Mouse (Mus musculus) heart, embryonic 11.5 days (tissue): ENCODE measurements around the gene Hspbap1. TPM values are rescaled to one million over a fixed set of nuclear protein-coding genes. Genes with fewer than 3 reads are reported as not detected.

Source experiments
- ATAC-seq: fragments of 200-750 bp; cut with Nextera tagmentation; replicated peaks from 2 replicates; pipeline ENCODE4 v1.8.0; 2017; ENCODE audit warnings: moderate library complexity; ENCODE audit not compliant: insufficient number of reproducible peaks, low FRiP score, low TSS enrichment
- H3K27ac ChIP-seq: fragments of 300-500 bp; sonication (generic); 2 replicates; pipeline ENCODE4 v1.5.1; 2014; ENCODE audit warnings: mild to moderate bottlenecking, low read depth, low read length
- H3K27me3 ChIP-seq: fragments of 300-500 bp; sonication (generic); 2 replicates; pipeline ENCODE4 v1.6.1; 2014; ENCODE audit warnings: mild to moderate bottlenecking, low read length, mixed read lengths; ENCODE audit not compliant: control insufficient read depth, insufficient read depth
- H3K36me3 ChIP-seq: fragments of 300-500 bp; sonication (generic); 2 replicates; pipeline ENCODE4 v1.6.1; 2014; ENCODE audit warnings: mild to moderate bottlenecking, low read length, moderate library complexity, mixed read lengths; ENCODE audit not compliant: control insufficient read depth, insufficient read depth
- H3K4me1 ChIP-seq: fragments of 300-500 bp; sonication (generic); 2 replicates; pipeline ENCODE4 v1.6.1; 2014; ENCODE audit warnings: low read length; ENCODE audit not compliant: control insufficient read depth, insufficient read depth
- H3K4me2 ChIP-seq: fragments of 300-500 bp; sonication (generic); 2 replicates; pipeline ENCODE4 v1.6.1; 2014; ENCODE audit warnings: mild to moderate bottlenecking, moderate library complexity
- H3K4me3 ChIP-seq: fragments of 300-500 bp; sonication (generic); 2 replicates; pipeline ENCODE4 v1.5.1; 2014; ENCODE audit warnings: low read depth, low read length
- H3K9ac ChIP-seq: fragments of 300-500 bp; sonication (generic); 2 replicates; pipeline ENCODE4 v1.6.1; 2014; ENCODE audit warnings: mild to moderate bottlenecking, low read depth, low read length, moderate library complexity
- H3K9me3 ChIP-seq: fragments of 300-500 bp; sonication (generic); replicated peaks from 2 replicates; pipeline ENCODE4 v1.6.1; 2016; ENCODE audit warnings: low read length; ENCODE audit not compliant: control insufficient read depth
- WGBS: fragments of 180-500 bp; shearing (Covaris S2); extraction: QIAGEN DNeasy Blood & Tissue Kit; methylation state at CpG from one replicate; pipeline ENCODE4 v1.1.7; 2014; ENCODE audit not compliant: insufficient replicate concordance; 5-methylcytosine and 5-hydroxymethylcytosine counted together
- polyA plus RNA-seq: library from polyadenylated mRNA; unstranded; fragments of >200 nt; fragmentation: Nextera tagmentation; extraction: Ambion mirVana; gene quantifications from 2 replicates; pipeline ENCODE4 v1.2.1, GENCODE M21; 2014

The Hspbap1 gene
- polyA plus RNA-seq, 1 experiment from 2014 or later = 13.3 TPM

- H3K4me2 ChIP-seq = no peak overlapping the region
- H3K27ac ChIP-seq = no peak overlapping the region
- no peak overlapping the region for H3K9ac ChIP-seq
- no peaks in the 10 kb centered on the region for H3K9me3 ChIP-seq
- no peak for ATAC-seq
- H3K4me1 ChIP-seq = peaks cover 4% of the 10 kb centered on the region; the same call in 1 of the 2 replicates
- H3K4me3 ChIP-seq = no peak overlapping the region
- no peaks in the 10 kb centered on the region for H3K36me3 ChIP-seq
- 66% methylated on average over 11 of the region's 11 CpGs for WGBS
- H3K27me3 ChIP-seq = peaks cover 21% of the 10 kb centered on the region
Measured at GRCm38 (mm10) chr16:35867726-35868125, 97.6 kb downstream of the Hspbap1 start.

GRCm38 (mm10) chr16:35869126-35869525 is 99.0 kb downstream of the Hspbap1 start:
- H3K27me3 ChIP-seq = peaks cover 25% of the 10 kb centered on the region
- 0 out of 2 replicates have a peak overlapping the region, but pooled peaks have one; percentile 10 for H3K4me3 ChIP-seq
- ATAC-seq = 0 out of 2 replicates have a peak, but pooled peaks have one; percentile 33
- no peaks in the 10 kb centered on the region for H3K36me3 ChIP-seq
- H3K9me3 ChIP-seq = no peaks in the 10 kb centered on the region
- peaks cover 4% of the 10 kb centered on the region; the same call in 1 of the 2 replicates for H3K4me1 ChIP-seq
- WGBS = 23% methylated on average over 3 of the region's 3 CpGs
- peak overlapping the region; percentile 38 for H3K4me2 ChIP-seq
- H3K27ac ChIP-seq = no peak overlapping the region
- H3K9ac ChIP-seq = no peak overlapping the region

DNA sequence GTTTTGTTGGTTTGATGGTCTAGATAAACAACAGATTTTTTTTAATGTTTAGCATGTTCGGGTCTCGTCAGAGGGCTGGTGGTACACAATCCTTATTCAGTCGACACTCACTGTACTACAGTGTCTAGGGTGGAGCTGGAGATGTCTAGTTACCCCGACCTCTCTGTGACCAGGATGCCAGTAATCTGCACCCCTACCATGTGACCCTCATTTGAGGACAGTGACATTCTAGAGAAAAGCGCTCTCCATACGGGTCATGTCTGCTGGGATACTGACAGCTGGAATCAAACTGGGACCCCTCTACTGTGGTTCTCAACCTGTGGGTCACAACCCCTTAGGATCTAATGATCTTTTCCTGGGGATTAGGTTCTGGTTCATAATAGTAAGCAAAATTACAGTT is 99.5 kb downstream of the Hspbap1 start:
- Histone ChIP-seq H3K27me3 (peaks cover 25% of the 10 kb centered on the region), H3K9ac (no peak overlapping the region), H3K27ac (no peak overlapping the region), H3K4me2 (no peak overlapping the region), H3K4me1 (peaks cover 4% of the 10 kb centered on the region; the same call in 1 of the 2 replicates), H3K36me3 (no peaks in the 10 kb centered on the region), H3K9me3 (no peaks in the 10 kb centered on the region), H3K4me3 (no peak overlapping the region)
- WGBS = 67% methylated on average over 6 of the region's 6 CpGs
- no peak for ATAC-seq

DNA sequence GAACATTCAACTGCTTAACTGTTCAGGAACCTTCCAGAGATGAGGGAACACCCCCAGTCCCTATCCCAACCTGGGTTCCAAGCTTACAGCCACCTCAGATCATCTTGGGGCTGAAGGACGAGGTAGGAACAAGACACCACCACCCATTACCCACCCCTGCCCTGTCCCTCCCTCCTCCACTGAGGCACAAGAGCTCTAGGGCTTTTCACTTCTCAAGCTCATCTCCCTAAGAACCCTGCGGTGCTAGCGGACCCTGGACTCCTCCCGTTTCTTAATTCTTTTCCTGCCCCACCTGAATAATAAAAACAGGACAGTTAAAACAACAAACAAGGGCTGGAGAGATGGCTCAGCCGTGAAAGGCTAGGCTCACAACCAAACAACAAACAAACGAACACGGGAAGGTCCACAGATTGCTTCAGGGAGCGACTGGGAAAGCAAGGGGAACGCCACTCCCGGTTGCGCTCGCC is 100.4 kb downstream of the Hspbap1 start:
- H3K4me2 ChIP-seq = peak overlapping the region; percentile 96
- H3K27ac ChIP-seq = no peak overlapping the region
- no peak for ATAC-seq

GRCm38 (mm10) chr16:35871048-35871851 is 101.1 kb downstream of the Hspbap1 start, which contains the start of gene Parp14:
Parp14 (minus strand) TSS chr16:35871544.
- ATAC-seq = 0 out of 2 replicates have a peak, but pooled peaks have one; percentile 46

More for the DNA sequence above, 100.4 kb downstream of the Hspbap1 start:
- no peaks in the 10 kb centered on the region for H3K9me3 ChIP-seq
- H3K4me1 ChIP-seq = peaks cover 4% of the 10 kb centered on the region; the same call in 1 of the 2 replicates
- WGBS = 2% methylated on average over 12 of the region's 12 CpGs
- no peaks in the 10 kb centered on the region for H3K36me3 ChIP-seq
- H3K27me3 ChIP-seq = peaks cover 25% of the 10 kb centered on the region
- peak overlapping the region; percentile 77 for H3K9ac ChIP-seq
- peak overlapping the region; percentile 79 for H3K4me3 ChIP-seq

GRCm38 (mm10) chr16:35871898-35872297 is 101.7 kb downstream of the Hspbap1 start:
- peak overlapping the region; percentile 77 for H3K9ac ChIP-seq
- no peak overlapping the region for H3K27ac ChIP-seq
- peak overlapping the region; percentile 79 for H3K4me3 ChIP-seq
- H3K36me3 ChIP-seq = no peaks in the 10 kb centered on the region
- H3K4me1 ChIP-seq = peaks cover 4% of the 10 kb centered on the region; the same call in 1 of the 2 replicates
- peaks cover 25% of the 10 kb centered on the region for H3K27me3 ChIP-seq
- peak overlapping the region; percentile 96 for H3K4me2 ChIP-seq
- no peak for ATAC-seq
- 15% methylated on average over 12 of the region's 12 CpGs for WGBS
- no peaks in the 10 kb centered on the region for H3K9me3 ChIP-seq

More at GRCm38 (mm10) chr16:35871048-35871851, 101.1 kb downstream of the Hspbap1 start, which contains the start of gene Parp14:
- peaks cover 4% of the 10 kb centered on the region; the same call in 1 of the 2 replicates for H3K4me1 ChIP-seq
- 2% methylated on average over 38 of the region's 38 CpGs for WGBS
- H3K4me3 ChIP-seq = peak within 1 kb of the TSS; percentile 79
- no peak within 1 kb of the TSS for H3K27ac ChIP-seq
- peak within 1 kb of the TSS; percentile 96 for H3K4me2 ChIP-seq
- H3K9me3 ChIP-seq = no peaks in the 10 kb centered on the region
- no peaks in the 10 kb centered on the region for H3K36me3 ChIP-seq
- H3K9ac ChIP-seq = peak within 1 kb of the TSS; percentile 77
- peaks cover 25% of the 10 kb centered on the region for H3K27me3 ChIP-seq

DNA sequence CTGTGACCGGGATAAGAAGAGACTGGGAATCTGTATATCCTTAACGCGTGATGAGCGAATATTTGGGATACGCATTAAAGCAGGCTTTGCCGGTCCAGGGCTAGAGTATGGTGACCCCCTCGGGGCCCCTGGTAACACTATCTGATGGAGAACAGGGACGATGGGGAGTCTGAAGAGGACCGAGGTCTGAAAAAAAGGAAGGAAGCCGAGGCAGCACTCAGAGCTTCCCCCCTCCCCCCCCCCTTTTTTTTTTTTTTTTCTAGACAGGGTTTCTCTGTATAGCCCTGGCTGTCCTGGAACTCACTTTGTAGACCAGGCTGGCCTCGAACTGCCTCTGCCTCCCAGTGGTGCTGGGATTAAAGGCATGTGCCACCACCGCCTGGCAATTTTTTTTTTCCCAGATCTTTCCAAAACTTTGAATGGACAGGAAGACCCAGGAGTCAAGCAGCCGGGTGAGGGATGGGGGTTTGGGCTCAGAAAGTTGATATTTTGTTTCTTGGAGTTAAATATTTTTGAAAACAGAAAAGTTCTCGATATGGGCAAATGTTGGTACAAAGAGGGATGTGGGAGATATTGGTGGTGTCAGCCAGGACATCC is 102.3 kb downstream of the Hspbap1 start:
- Histone ChIP-seq H3K9me3 (no peaks in the 10 kb centered on the region), H3K36me3 (no peaks in the 10 kb centered on the region), H3K27ac (no peak overlapping the region), H3K9ac (no peak overlapping the region), H3K4me2 (peak overlapping the region; percentile 96), H3K27me3 (peaks cover 25% of the 10 kb centered on the region), H3K4me3 (no peak overlapping the region), H3K4me1 (peaks cover 4% of the 10 kb centered on the region; the same call in 1 of the 2 replicates)
- WGBS = 29% methylated on average over 14 of the region's 14 CpGs
- ATAC-seq = no peak

DNA sequence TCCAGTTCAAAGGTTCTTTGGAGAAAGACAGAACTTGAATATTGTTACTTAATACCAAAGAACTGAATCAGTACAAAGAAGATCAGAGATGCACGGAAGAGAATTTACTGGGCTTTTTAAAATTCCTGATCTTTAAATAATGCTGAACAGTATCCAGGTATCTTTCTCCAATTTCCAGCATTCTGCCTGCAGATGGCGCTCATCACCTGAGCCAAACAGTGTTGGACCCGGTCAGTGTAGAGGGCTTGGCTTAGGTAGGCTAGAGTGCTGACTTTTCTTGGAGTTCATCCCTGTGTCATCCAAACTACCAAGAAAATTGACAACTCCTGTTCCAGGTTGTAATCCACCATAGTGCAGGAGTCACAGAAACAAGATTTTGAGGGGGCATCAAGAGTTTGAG is 104.2 kb downstream of the Hspbap1 start:
- Histone ChIP-seq H3K27me3 (peaks cover 25% of the 10 kb centered on the region), H3K9ac (no peak overlapping the region), H3K36me3 (no peaks in the 10 kb centered on the region), H3K9me3 (no peaks in the 10 kb centered on the region), H3K27ac (no peak overlapping the region), H3K4me1 (peaks cover 4% of the 10 kb centered on the region; the same call in 1 of the 2 replicates), H3K4me3 (no peak overlapping the region), H3K4me2 (no peak overlapping the region)
- 28% methylated on average over 3 of the region's 3 CpGs for WGBS
- ATAC-seq = no peak
